Mouse (Mus musculus) liver, embryonic 16.5 days (tissue): ENCODE data around the gene Ndfip2. TPM values are rescaled to one million over a fixed set of nuclear protein-coding genes. Genes with fewer than 3 reads are reported as not detected.

ENCODE experiments used
- ATAC-seq: fragments of 200-750 bp; cut with Nextera tagmentation; 2 replicates; pipeline ENCODE4 v1.8.0; 2017; ENCODE audit warnings: low read depth, mild to moderate bottlenecking, moderate number of reproducible peaks, moderate library complexity
- H3K27ac ChIP-seq: fragments of 300-500 bp; sonication (generic); 2 replicates; pipeline ENCODE4 v1.5.1; 2014; ENCODE audit warnings: mild to moderate bottlenecking, low read length
- H3K27me3 ChIP-seq: fragments of 300-500 bp; sonication (generic); 2 replicates; pipeline ENCODE4 v1.6.1; 2014; ENCODE audit warnings: low read depth, low read length, mixed read lengths; ENCODE audit not compliant: control insufficient read depth, insufficient read depth
- H3K36me3 ChIP-seq: fragments of 300-500 bp; sonication (generic); 2 replicates; pipeline ENCODE4 v1.6.1; 2014; ENCODE audit warnings: mild to moderate bottlenecking; ENCODE audit not compliant: control insufficient read depth, insufficient read depth
- H3K4me1 ChIP-seq: fragments of 300-500 bp; sonication (generic); 2 replicates; pipeline ENCODE4 v1.6.1; 2014; ENCODE audit warnings: low read depth, low read length, mixed read lengths; ENCODE audit not compliant: control insufficient read depth
- H3K4me2 ChIP-seq: fragments of 300-500 bp; sonication (generic); 2 replicates; pipeline ENCODE4 v1.6.1; 2014; ENCODE audit warnings: low read depth, low read length, mixed read lengths
- H3K4me3 ChIP-seq: fragments of 300-500 bp; sonication (generic); 2 replicates; pipeline ENCODE4 v1.5.1; 2014; ENCODE audit warnings: low read depth, mild to moderate bottlenecking, low read length
- H3K9ac ChIP-seq: fragments of 300-500 bp; sonication (generic); 2 replicates; pipeline ENCODE4 v1.6.1; 2014; ENCODE audit warnings: low read depth, low read length
- H3K9me3 ChIP-seq: fragments of 300-500 bp; sonication (generic); replicated peaks from 2 replicates; pipeline ENCODE4 v1.6.1; 2016; ENCODE audit warnings: low read length; ENCODE audit not compliant: control insufficient read depth
- WGBS: fragments of 180-500 bp; shearing (Covaris S2); extraction: QIAGEN DNeasy Blood & Tissue Kit; methylation state at CpG from one replicate; pipeline ENCODE4 v1.1.7; 2014; ENCODE audit not compliant: insufficient replicate concordance; 5-methylcytosine and 5-hydroxymethylcytosine counted together
- polyA plus RNA-seq: library from polyadenylated mRNA; unstranded; fragments of >200 nt; fragmentation: Nextera tagmentation; extraction: Ambion mirVana; gene quantifications from 2 replicates; pipeline ENCODE4 v1.2.1, GENCODE M21; 2015

Ndfip2 gene
- polyA plus RNA-seq, 1 experiment from 2014 or later, result 26.7 TPM

GRCm38 (mm10) chr14:105321712-105322111, 63.3 kb downstream of the Ndfip2 start:
- no peak for ATAC-seq
- no peaks in the 10 kb centered on the region for H3K9me3 ChIP-seq
- no peak overlapping the region for H3K27ac ChIP-seq
- H3K9ac ChIP-seq, result no peak overlapping the region
- H3K36me3 ChIP-seq, result no peaks in the 10 kb centered on the region
- H3K4me3 ChIP-seq, result no peak overlapping the region
- H3K4me1 ChIP-seq, result no peaks in the 10 kb centered on the region
- H3K27me3 ChIP-seq, result no peaks in the 10 kb centered on the region
- WGBS, result 51% methylated on average over 3 of the region's 3 CpGs
- no peak overlapping the region for H3K4me2 ChIP-seq

GRCm38 (mm10) chr14:105322829-105323228, 64.5 kb downstream of the Ndfip2 start:
- H3K4me3 ChIP-seq, result no peak overlapping the region
- no peak overlapping the region for H3K27ac ChIP-seq
- no peak overlapping the region for H3K9ac ChIP-seq
- ATAC-seq, result no peak
- H3K36me3 ChIP-seq, result no peaks in the 10 kb centered on the region
- 70% methylated on average over 5 of the region's 5 CpGs for WGBS
- no peak overlapping the region for H3K4me2 ChIP-seq
- no peaks in the 10 kb centered on the region for H3K4me1 ChIP-seq
- no peaks in the 10 kb centered on the region for H3K27me3 ChIP-seq
- no peaks in the 10 kb centered on the region for H3K9me3 ChIP-seq

- Histone ChIP-seq H3K27ac (no peak overlapping the region), H3K4me1 (no peaks in the 10 kb centered on the region), H3K36me3 (no peaks in the 10 kb centered on the region), H3K9ac (no peak overlapping the region), H3K27me3 (no peaks in the 10 kb centered on the region), H3K9me3 (no peaks in the 10 kb centered on the region), H3K4me2 (no peak overlapping the region), H3K4me3 (no peak overlapping the region)
- ATAC-seq, result no peak
- 74% methylated on average over 9 of the region's 9 CpGs for WGBS
Observed at GRCm38 (mm10) chr14:105323448-105323847, 65.1 kb downstream of the Ndfip2 start.

- no peaks in the 10 kb centered on the region for H3K27me3 ChIP-seq
- H3K4me1 ChIP-seq, result peaks cover 2% of the 10 kb centered on the region; the same call in 1 of the 2 replicates
- H3K4me2 ChIP-seq, result peak overlapping the region; percentile 38
- H3K9me3 ChIP-seq, result no peaks in the 10 kb centered on the region
- peak; percentile 43 for ATAC-seq
- H3K4me3 ChIP-seq, result peak overlapping the region; percentile 47
- H3K9ac ChIP-seq, result peak overlapping the region; percentile 44; the same call in 1 of the 2 replicates
- H3K27ac ChIP-seq, result no peak overlapping the region
- H3K36me3 ChIP-seq, result no peaks in the 10 kb centered on the region
- WGBS, result 19% methylated on average over 13 of the region's 13 CpGs
Observed at GRCm38 (mm10) chr14:105328397-105329302, 70.3 kb downstream of the Ndfip2 start.

DNA sequence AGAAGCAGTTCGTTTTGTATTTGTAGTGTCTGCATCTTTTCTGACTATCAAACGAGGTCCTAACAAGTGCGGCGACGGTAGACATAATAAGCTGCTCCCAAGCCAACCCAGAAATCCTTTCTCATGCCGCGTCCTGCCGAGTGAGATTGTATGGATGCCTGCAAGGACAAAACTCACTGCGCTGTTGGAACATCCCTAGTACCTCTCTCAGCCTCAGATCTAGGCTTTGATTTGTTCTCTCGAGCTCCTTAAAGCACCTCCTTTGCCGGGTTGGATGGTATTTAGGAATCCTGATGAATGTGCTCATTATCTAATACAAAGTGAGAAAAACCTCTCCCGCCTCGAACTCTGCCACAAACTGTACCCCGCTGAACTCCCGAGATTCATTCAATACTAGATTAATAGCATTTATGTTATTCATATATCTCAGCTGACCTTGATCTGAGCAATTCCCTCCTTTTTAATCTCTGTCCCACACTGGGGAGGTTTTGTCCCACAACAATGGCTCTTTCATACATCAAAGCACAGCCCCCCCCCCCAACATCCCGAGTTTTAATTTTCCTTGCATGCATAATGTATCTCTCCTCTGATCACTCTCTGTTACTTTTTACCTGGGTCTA, 75.2 kb downstream of the Ndfip2 start:
- no peak for ATAC-seq
- no peak overlapping the region for H3K4me3 ChIP-seq
- H3K36me3 ChIP-seq, result no peaks in the 10 kb centered on the region
- H3K4me1 ChIP-seq, result peaks cover 2% of the 10 kb centered on the region; the same call in 1 of the 2 replicates
- WGBS, result 75% methylated on average over 16 of the region's 16 CpGs
- H3K9me3 ChIP-seq, result no peaks in the 10 kb centered on the region
- H3K4me2 ChIP-seq, result no peak overlapping the region
- no peak overlapping the region for H3K27ac ChIP-seq
- H3K27me3 ChIP-seq, result no peaks in the 10 kb centered on the region
- H3K9ac ChIP-seq, result no peak overlapping the region

DNA sequence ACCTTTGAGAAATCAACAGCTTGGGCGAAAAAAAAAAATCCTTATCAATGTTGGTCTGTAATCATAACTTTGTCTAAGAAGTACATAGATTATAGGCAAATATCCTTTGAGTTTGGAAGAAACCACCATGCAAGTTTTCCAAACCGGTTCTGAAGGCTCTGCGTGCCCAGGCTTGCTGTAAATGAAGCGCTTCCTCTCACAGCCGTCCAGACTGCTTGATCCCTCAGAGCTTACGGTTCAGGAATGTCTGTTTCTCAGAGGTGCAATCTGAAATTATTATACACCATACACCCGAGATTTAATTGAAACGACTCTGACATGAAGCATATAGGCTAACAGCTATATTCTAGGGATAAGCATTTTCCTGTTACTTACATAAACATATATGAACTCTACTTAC, 83.4 kb downstream of the Ndfip2 start:
- no peaks in the 10 kb centered on the region for H3K36me3 ChIP-seq
- H3K4me2 ChIP-seq, result no peak overlapping the region
- H3K27me3 ChIP-seq, result no peaks in the 10 kb centered on the region
- no peak overlapping the region for H3K9ac ChIP-seq
- H3K4me3 ChIP-seq, result no peak overlapping the region
- H3K4me1 ChIP-seq, result no peaks in the 10 kb centered on the region
- no peak for ATAC-seq
- no peak overlapping the region for H3K27ac ChIP-seq
- 56% methylated on average over 8 of the region's 8 CpGs for WGBS
- H3K9me3 ChIP-seq, result no peaks in the 10 kb centered on the region

- H3K27ac ChIP-seq, result no peak overlapping the region
- H3K4me1 ChIP-seq, result no peaks in the 10 kb centered on the region
- H3K9me3 ChIP-seq, result no peaks in the 10 kb centered on the region
- no peaks in the 10 kb centered on the region for H3K36me3 ChIP-seq
- H3K4me2 ChIP-seq, result no peak overlapping the region
- H3K4me3 ChIP-seq, result no peak overlapping the region
- no peak overlapping the region for H3K9ac ChIP-seq
- WGBS, result 53% methylated on average over 11 of the region's 11 CpGs
- no peaks in the 10 kb centered on the region for H3K27me3 ChIP-seq
- no peak for ATAC-seq
Observed at GRCm38 (mm10) chr14:105354121-105354520, 95.7 kb downstream of the Ndfip2 start.
